Mouse (Mus musculus): ENCODE data around the gene Klhl25. TPM values are rescaled to one million over a fixed set of nuclear protein-coding genes. Genes with fewer than 3 reads are reported as not detected.
"Not testable (repeated sequence)": the region's sequence is repeated elsewhere in the genome, so short reads cannot be mapped to it uniquely, and the experiment has no call there.

Gene Klhl25
- polyA plus RNA-seq, 1 experiment from 2014 or later, result 33.0 TPM

DNA sequence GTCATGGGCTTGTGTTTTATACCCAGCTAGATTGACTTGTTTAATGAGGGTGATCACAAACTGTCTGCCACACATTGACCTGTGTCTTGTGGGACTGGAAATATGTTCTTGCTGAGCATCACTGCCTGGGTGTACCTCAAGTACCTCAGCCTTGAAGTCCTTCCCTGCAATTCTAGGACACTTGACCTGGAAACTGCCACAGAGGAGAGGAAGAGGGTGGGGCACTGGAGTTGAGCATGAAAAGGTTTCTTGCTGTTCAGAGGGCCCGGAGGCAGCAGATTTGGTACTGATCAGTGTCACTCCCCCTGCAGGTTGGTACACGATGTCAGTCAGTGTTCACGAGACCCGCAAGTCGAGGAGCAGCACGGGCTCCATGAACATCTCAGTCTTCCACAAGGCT is 16.9 kb downstream of the Klhl25 start:
- no peak overlapping the region for H3K9ac ChIP-seq (ENCODE audit: low read depth, low read length)
- H3K27me3 ChIP-seq (replicated peaks; ENCODE audit: control insufficient read depth, insufficient read depth, low read length), result no peaks in the 10 kb centered on the region
- no peaks in the 10 kb centered on the region for H3K4me1 ChIP-seq (ENCODE audit: control insufficient read depth, insufficient read depth, low read depth, low read length)
- H3K4me2 ChIP-seq (ENCODE audit: low read length), result no peak overlapping the region
- H3K9me3 ChIP-seq (ENCODE audit: control insufficient read depth, low read length), result no peaks in the 10 kb centered on the region; the same call in 1 of the 2 replicates
- ATAC-seq, result no peak
- no peak overlapping the region for H3K27ac ChIP-seq (ENCODE audit: low read depth, low read length)
- WGBS, result 95% methylated on average over 6 of the region's 6 CpGs
- no peak overlapping the region for H3K4me3 ChIP-seq (ENCODE audit: low read length)
- H3K36me3 ChIP-seq (ENCODE audit: control insufficient read depth, insufficient read depth, low read length), result peaks cover 26% of the 10 kb centered on the region

DNA sequence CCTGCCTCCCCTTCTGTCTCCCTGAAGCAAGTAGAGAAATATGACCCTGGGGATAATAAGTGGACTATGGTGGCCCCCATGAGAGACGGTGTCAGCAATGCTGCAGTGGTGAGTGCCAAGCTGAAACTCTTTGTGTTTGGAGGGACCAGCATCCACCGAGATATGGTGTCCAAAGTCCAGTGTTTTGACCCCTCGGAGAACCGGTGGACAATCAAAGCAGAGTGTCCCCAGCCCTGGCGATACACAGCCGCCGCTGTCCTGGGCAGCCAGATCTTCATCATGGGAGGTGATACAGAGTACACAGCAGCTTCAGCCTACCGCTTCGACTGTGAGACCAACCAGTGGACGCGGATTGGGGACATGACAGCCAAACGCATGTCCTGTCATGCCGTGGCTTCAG is 18.4 kb downstream of the Klhl25 start:
- no peaks in the 10 kb centered on the region for H3K27me3 ChIP-seq (replicated peaks; ENCODE audit: control insufficient read depth, insufficient read depth, low read length)
- no peak overlapping the region for H3K4me3 ChIP-seq (ENCODE audit: low read length)
- WGBS, result 93% methylated on average over 13 of the region's 13 CpGs
- no peak for ATAC-seq
- H3K9ac ChIP-seq (ENCODE audit: low read depth, low read length), result no peak overlapping the region
- no peak overlapping the region for H3K27ac ChIP-seq (ENCODE audit: low read depth, low read length)
- H3K36me3 ChIP-seq (ENCODE audit: control insufficient read depth, insufficient read depth, low read length), result peaks cover 26% of the 10 kb centered on the region
- peaks cover 3% of the 10 kb centered on the region; the same call in 1 of the 2 replicates for H3K4me1 ChIP-seq (ENCODE audit: control insufficient read depth, insufficient read depth, low read depth, low read length)
- no peak overlapping the region for H3K4me2 ChIP-seq (ENCODE audit: low read length)
- no peaks in the 10 kb centered on the region; the same call in 1 of the 2 replicates for H3K9me3 ChIP-seq (ENCODE audit: control insufficient read depth, low read length)

DNA sequence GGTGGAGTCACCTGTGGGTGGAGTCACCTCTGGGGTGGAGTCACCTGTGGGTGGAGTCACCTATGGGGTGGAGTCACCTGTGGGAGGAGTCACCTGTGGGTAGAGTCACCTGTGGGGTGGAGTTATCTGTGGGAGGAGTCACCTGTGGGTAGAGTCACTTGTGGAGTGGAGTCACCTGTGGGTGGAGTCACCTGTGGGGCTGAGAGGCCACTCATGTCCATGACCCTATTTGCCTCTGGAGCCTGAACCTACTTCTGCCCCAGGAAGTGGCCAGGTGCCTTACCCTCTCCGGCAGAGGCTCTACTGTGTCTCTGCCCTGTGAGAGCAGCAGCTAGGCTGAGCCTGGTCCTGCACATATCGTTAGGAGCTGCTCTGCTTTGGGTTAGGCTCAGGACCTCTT is 20.6 kb downstream of the Klhl25 start:
- no peaks in the 10 kb centered on the region; the same call in 1 of the 2 replicates for H3K9me3 ChIP-seq (ENCODE audit: control insufficient read depth, low read length)
- no peak overlapping the region for H3K9ac ChIP-seq (ENCODE audit: low read depth, low read length)
- no peak overlapping the region for H3K4me3 ChIP-seq (ENCODE audit: low read length)
- WGBS, result 89% methylated on average over 2 of the region's 2 CpGs
- H3K4me1 ChIP-seq (ENCODE audit: control insufficient read depth, insufficient read depth, low read depth, low read length), result peaks cover 3% of the 10 kb centered on the region; the same call in 1 of the 2 replicates
- no peak overlapping the region for H3K27ac ChIP-seq (ENCODE audit: low read depth, low read length)
- peaks cover 36% of the 10 kb centered on the region for H3K36me3 ChIP-seq (ENCODE audit: control insufficient read depth, insufficient read depth, low read length)
- H3K27me3 ChIP-seq (replicated peaks; ENCODE audit: control insufficient read depth, insufficient read depth, low read length), result no peaks in the 10 kb centered on the region
- no peak for ATAC-seq
- H3K4me2 ChIP-seq (ENCODE audit: low read length), result no peak overlapping the region

DNA sequence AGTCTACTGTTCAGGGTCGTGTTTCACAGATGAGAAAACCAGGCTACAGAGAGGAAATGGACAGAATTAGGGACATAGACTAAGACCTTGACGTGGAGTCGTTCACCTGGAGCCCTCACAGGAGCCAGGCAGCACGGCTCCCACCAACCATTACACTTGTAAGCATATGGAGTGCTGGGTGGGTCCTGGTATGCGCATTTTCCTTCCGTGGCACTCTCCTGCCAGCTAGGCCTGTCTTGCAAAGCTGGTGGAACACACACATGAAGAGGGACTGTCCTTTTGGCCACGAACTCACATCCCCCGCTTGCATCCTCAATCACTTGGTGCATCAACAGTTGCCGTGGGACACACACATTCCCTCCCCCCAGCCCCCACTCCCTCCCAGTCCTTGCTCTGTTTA is 22.4 kb downstream of the Klhl25 start:
- Histone ChIP-seq H3K4me1 (ENCODE audit: control insufficient read depth, insufficient read depth, low read depth, low read length) (peaks cover 3% of the 10 kb centered on the region; the same call in 1 of the 2 replicates), H3K27ac (ENCODE audit: low read depth, low read length) (no peak overlapping the region), H3K9me3 (ENCODE audit: control insufficient read depth, low read length) (no peaks in the 10 kb centered on the region), H3K27me3 (replicated peaks; ENCODE audit: control insufficient read depth, insufficient read depth, low read length) (no peaks in the 10 kb centered on the region), H3K9ac (ENCODE audit: low read depth, low read length) (no peak overlapping the region), H3K4me3 (ENCODE audit: low read length) (no peak overlapping the region), H3K36me3 (ENCODE audit: control insufficient read depth, insufficient read depth, low read length) (peaks cover 26% of the 10 kb centered on the region), H3K4me2 (ENCODE audit: low read length) (no peak overlapping the region)
- 64% methylated on average over 9 of the region's 9 CpGs for WGBS
- ATAC-seq, result no peak

- Histone ChIP-seq H3K9ac (ENCODE audit: low read depth, low read length) (no peak overlapping the region), H3K4me3 (ENCODE audit: low read length) (no peak overlapping the region), H3K4me2 (ENCODE audit: low read length) (no peak overlapping the region), H3K4me1 (ENCODE audit: control insufficient read depth, insufficient read depth, low read depth, low read length) (peaks cover 3% of the 10 kb centered on the region; the same call in 1 of the 2 replicates), H3K9me3 (ENCODE audit: control insufficient read depth, low read length) (no peaks in the 10 kb centered on the region), H3K36me3 (ENCODE audit: control insufficient read depth, insufficient read depth, low read length) (peaks cover 12% of the 10 kb centered on the region), H3K27me3 (replicated peaks; ENCODE audit: control insufficient read depth, insufficient read depth, low read length) (no peaks in the 10 kb centered on the region), H3K27ac (ENCODE audit: low read depth, low read length) (no peak overlapping the region)
- WGBS, result 74% methylated on average over 5 of the region's 5 CpGs
- peak; percentile 61; the same call in 1 of the 2 replicates for ATAC-seq
These were observed 24.1 kb downstream of the Klhl25 start for GRCm38 (mm10) chr7:75872255-75872654.

DNA sequence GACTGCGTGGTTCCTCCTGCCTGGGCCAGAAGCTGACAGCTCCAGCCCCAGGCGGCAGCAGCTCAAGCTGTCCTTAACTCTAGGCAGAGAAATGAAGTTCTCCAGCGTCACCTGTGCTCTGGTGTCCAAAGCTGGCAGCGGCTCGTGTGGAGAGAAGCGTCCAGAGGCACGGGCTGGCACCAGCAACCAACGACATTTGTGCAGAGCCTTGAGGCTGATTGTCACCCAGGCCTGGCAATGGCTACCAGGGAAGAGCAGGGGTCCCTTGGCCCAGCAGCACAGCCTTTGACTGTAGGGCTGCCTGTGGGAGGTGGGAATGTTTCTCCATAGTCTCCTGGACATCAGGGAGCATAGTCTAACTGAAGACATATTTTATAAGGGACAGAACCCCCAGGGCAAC is 24.6 kb downstream of the Klhl25 start:
- H3K4me1 ChIP-seq (ENCODE audit: control insufficient read depth, insufficient read depth, low read depth, low read length), result peaks cover 3% of the 10 kb centered on the region; the same call in 1 of the 2 replicates
- no peak for ATAC-seq
- no peaks in the 10 kb centered on the region for H3K27me3 ChIP-seq (replicated peaks; ENCODE audit: control insufficient read depth, insufficient read depth, low read length)
- no peaks in the 10 kb centered on the region for H3K9me3 ChIP-seq (ENCODE audit: control insufficient read depth, low read length)
- no peak overlapping the region for H3K27ac ChIP-seq (ENCODE audit: low read depth, low read length)
- WGBS, result 81% methylated on average over 8 of the region's 8 CpGs
- H3K36me3 ChIP-seq (ENCODE audit: control insufficient read depth, insufficient read depth, low read length), result peaks cover 12% of the 10 kb centered on the region
- H3K9ac ChIP-seq (ENCODE audit: low read depth, low read length), result no peak overlapping the region
- H3K4me2 ChIP-seq (ENCODE audit: low read length), result no peak overlapping the region
- H3K4me3 ChIP-seq (ENCODE audit: low read length), result no peak overlapping the region

DNA sequence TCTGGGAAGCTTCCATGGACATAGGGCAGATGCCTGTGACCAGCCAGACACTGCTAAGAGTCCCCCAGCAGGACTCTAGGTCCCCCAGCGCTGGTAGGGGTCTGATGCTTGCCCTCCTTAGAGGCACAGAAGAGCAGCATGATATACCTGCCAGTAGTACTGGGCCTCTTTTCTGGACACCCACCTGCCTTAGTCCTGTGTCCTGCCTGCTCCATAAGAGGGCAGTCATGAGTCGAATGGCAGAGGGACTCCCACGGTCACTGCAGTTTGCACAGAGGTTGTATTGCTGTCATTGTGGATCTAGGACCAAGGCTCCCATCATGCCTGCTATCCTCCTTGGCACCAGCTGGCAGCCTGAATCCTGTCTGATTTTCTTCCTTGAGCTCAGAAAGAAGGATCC is 25.1 kb downstream of the Klhl25 start:
- Histone ChIP-seq H3K9me3 (ENCODE audit: control insufficient read depth, low read length) (no peaks in the 10 kb centered on the region), H3K27me3 (replicated peaks; ENCODE audit: control insufficient read depth, insufficient read depth, low read length) (no peaks in the 10 kb centered on the region), H3K4me1 (ENCODE audit: control insufficient read depth, insufficient read depth, low read depth, low read length) (peaks cover 3% of the 10 kb centered on the region; the same call in 1 of the 2 replicates), H3K4me2 (ENCODE audit: low read length) (no peak overlapping the region), H3K27ac (ENCODE audit: low read depth, low read length) (no peak overlapping the region), H3K9ac (ENCODE audit: low read depth, low read length) (no peak overlapping the region), H3K36me3 (ENCODE audit: control insufficient read depth, insufficient read depth, low read length) (peaks cover 12% of the 10 kb centered on the region), H3K4me3 (ENCODE audit: low read length) (no peak overlapping the region)
- no peak for ATAC-seq
- 85% methylated on average over 3 of the region's 3 CpGs for WGBS

- 94% methylated on average over 7 of the region's 7 CpGs for WGBS
- no peaks in the 10 kb centered on the region for H3K27me3 ChIP-seq (replicated peaks; ENCODE audit: control insufficient read depth, insufficient read depth, low read length)
- no peak overlapping the region for H3K9ac ChIP-seq (ENCODE audit: low read depth, low read length)
- peaks cover 12% of the 10 kb centered on the region for H3K36me3 ChIP-seq (ENCODE audit: control insufficient read depth, insufficient read depth, low read length)
- H3K4me2 ChIP-seq (ENCODE audit: low read length), result no peak overlapping the region
- no peak overlapping the region for H3K27ac ChIP-seq (ENCODE audit: low read depth, low read length)
- ATAC-seq, result no peak
- H3K4me3 ChIP-seq (ENCODE audit: low read length), result no peak overlapping the region
- peaks cover 3% of the 10 kb centered on the region; the same call in 1 of the 2 replicates for H3K4me1 ChIP-seq (ENCODE audit: control insufficient read depth, insufficient read depth, low read depth, low read length)
- no peaks in the 10 kb centered on the region for H3K9me3 ChIP-seq (ENCODE audit: control insufficient read depth, low read length)
These were observed 25.6 kb downstream of the Klhl25 start for GRCm38 (mm10) chr7:75873746-75874145.

DNA sequence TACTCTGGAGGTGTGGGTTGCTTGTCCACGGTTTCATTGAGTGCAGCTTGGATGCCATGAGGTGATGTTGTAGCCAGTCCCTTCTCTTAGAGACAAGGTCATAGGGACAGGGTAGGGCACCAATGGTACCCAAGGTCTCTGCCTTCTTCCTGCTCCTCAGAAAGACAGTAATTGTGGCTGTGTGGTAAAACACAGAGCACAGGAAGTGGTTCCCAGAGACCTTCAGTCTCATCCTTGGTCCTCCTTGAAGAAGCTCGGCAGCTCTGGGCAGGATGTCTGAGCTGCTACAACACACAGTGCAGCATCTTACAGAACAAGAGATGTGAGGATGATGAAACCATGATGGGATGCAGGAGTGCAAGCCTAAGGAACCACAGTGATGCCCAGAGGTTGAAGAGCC is 31.3 kb downstream of the Klhl25 start:
- H3K4me1 ChIP-seq (ENCODE audit: control insufficient read depth, insufficient read depth, low read depth, low read length); H3K27ac ChIP-seq (ENCODE audit: low read depth, low read length); H3K9me3 ChIP-seq (ENCODE audit: control insufficient read depth, low read length); H3K4me3 ChIP-seq (ENCODE audit: low read length); H3K4me2 ChIP-seq (ENCODE audit: low read length); H3K36me3 ChIP-seq (ENCODE audit: control insufficient read depth, insufficient read depth, low read length); H3K27me3 ChIP-seq (replicated peaks; ENCODE audit: control insufficient read depth, insufficient read depth, low read length); ATAC-seq; H3K9ac ChIP-seq (ENCODE audit: low read depth, low read length): not testable (repeated sequence)
- WGBS, result 91% methylated on average over 2 of the region's 2 CpGs

All from hindbrain, embryonic 16.5 days (tissue).